Mouse (Mus musculus) spleen, postnatal 10 days (tissue): ENCODE measurements around the gene Rmnd5a.
A peak's percentile ranks its signal among the peaks of the same experiment; 100 is the strongest.
"Not testable (repeated sequence)": the region's sequence is repeated elsewhere in the genome, so short reads cannot be mapped to it uniquely, and the experiment has no call there.

Source experiments
- DNase-seq, 2 experiments: peaks; one replicate each; pipeline ENCODE4 v3.0.0; 2021 to 2022; ENCODE audit warnings: low spot score in 2 of 2

The Rmnd5a gene

DNA sequence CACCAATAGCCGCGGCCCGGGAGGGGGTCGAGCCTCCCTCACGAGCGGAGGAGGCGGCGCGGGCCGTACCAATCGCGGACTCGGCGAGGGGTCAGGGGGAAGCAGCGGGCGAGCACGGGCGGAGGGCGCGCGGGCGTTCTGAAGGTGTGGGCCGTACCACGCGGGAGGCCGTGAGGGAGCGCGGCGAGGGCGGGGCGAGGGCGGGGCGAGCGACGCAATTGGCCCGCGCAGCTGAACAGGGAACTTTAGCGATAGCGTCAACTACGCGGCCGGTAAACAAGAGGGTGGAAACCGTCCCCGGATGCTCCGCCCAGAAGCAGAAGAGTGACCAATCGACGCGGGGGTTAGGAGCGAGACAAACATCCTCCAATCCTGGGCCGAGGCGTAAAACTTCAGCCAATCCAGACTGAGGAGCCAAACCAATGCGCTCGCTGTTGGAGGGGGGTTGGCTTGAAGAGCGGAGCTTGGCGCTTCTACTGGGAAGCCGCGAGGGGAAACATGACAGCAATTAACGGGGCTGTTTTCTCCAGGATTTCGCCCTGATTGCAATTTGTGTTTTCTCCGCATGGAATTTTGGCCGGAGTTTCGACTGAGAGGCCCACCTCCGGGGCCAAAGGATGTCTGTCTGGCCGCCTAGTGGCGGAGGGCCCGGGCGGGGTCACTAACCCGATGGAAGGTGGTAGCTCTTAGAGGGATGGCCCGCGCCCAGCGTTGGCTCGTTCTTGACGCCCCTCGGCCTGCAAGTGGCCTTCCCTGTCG is at the start of gene Rmnd5a:
Gene Rmnd5a (minus strand): TSS at position 146 of the 759 bp plus-strand sequence.
- DNase-seq = peak; percentile 97 to 98

DNA sequence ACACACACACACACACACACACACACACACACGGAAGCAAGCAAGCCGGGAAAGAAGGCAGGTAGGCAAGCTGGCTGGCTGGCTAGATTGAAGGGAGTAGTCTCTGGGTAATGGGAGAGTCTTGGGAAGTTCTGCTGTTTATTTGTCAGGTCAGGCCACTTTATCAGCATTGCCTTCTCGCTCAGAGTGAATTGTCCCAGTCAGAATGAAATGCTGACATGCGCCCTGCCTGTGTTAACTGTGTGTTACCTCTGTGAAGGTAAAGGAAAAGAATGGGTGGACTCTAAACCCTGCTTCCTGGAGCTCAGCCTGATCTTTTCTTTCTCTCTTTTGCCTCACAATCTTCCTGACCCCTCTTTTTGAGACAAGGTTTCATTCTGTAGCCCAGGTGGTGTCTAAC is 47.5 kb upstream of the Rmnd5a start:
- no peak for DNase-seq

DNA sequence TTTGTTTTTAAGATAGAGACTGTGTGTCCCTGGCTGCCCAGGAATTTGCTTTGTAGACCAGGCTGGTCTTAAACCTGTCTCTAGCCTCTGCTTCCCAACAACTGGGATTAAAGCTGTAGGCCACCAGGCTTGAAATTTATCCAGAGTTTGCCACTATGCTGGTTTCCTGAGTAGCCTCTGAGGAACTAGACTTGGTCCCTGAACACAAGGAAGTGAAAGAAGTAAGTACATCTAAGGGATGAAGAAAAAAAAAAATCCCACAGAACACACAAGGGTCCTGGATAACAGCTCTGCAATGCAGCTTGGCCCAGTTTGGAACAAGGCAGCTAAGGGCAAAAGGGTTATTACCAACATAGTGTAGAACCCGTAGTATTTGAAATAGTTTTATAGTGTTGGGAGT is 46.4 kb upstream of the Rmnd5a start:
- no peak for DNase-seq

DNA sequence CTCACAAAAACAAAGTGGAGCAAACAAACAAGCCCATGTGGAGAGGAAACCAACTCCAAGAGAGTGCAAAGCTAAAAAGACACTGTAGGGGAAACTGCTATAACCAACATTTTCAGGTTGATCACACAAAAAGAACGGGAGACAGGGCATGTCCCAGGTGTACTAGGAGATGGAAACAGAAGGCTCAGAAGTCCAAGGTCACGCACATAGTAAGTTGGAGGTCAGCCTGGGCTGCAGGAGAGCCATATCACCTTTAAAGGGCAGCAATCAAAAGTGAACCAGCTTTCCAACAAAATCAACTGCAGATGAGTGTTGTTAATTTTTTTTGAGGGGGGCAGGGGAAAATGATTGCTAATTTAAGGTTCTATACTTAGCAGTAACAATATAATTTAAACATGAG is 45.8 kb upstream of the Rmnd5a start:
- no peak for DNase-seq

DNA sequence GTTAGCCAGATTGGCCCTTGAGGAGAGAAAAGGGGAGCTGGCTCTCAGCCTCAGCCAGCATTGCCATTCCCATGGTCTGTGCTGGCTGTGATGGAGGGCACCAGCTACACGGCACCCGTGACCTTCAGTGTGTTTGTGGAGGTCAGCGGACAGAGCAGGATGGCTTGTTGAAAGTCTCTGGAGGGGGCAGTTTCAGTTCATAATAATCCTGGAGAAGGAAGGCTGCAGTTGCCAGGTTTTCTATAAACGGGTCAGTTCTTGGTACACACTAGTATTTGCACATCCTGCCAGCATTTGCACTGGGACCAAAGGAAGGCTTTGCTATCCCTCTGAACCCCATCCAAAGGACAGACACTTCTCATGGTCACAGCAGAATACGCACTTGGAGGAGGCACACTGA is 44.8 kb upstream of the Rmnd5a start:
- DNase-seq = no peak

DNA sequence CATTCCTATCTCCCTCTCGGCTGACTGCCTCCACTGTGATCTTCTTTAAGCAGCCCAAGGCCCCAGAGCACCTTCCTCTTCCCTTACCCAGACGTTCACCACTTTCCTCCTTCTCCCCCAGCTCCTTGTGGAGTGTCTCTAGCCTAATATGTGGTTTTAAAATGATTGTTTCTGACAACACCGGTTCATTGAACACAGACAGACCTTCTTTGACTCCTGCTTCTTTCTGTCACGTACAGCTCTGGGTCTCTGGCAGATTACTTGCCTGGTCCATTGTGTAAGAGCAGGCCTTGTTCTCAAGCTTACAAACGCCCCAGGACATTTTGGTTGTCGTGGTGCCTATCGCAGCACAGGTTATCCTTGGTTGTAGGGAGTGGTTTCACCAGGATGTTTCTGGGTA is 40.7 kb upstream of the Rmnd5a start:
- DNase-seq = no peak

DNA sequence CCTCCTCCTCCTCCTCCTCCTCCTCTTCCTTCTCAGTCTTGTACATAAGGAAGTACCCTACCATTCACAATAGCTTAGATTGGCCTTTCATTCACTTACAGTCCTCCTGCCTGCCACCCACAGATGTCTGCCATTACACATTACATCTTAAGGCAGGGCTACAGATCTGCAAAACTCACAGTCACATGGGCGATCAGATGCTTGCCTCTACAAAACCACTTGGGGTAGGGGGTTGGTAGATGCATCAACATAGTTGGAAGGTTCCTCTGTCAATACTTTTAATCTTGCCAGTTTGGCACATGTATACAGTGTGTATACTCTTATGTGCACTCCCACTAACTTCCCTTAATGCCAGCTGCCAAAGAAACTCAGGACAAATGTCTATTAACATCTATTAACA is 39.7 kb upstream of the Rmnd5a start:
- DNase-seq = no peak

DNA sequence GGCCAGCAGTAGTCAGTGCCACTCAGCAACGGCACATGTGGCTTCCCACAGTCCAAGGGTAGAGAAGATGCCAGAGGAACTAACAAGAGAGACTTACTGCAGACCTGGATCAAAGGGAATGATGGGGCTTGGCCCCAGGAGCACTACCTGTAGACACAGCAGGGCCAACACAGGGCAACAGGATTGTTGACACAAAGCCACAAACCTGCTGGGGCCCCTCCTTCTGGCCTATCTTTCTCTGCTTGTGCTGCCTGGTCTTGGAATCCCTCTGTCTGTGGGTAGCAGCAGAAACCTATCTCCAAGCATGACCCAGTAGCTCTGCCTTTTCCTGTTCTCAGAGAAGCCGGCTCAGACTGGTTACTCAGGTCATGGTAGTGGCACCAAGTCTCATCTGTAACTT is 39.2 kb upstream of the Rmnd5a start:
- DNase-seq = not testable (repeated sequence)

DNA sequence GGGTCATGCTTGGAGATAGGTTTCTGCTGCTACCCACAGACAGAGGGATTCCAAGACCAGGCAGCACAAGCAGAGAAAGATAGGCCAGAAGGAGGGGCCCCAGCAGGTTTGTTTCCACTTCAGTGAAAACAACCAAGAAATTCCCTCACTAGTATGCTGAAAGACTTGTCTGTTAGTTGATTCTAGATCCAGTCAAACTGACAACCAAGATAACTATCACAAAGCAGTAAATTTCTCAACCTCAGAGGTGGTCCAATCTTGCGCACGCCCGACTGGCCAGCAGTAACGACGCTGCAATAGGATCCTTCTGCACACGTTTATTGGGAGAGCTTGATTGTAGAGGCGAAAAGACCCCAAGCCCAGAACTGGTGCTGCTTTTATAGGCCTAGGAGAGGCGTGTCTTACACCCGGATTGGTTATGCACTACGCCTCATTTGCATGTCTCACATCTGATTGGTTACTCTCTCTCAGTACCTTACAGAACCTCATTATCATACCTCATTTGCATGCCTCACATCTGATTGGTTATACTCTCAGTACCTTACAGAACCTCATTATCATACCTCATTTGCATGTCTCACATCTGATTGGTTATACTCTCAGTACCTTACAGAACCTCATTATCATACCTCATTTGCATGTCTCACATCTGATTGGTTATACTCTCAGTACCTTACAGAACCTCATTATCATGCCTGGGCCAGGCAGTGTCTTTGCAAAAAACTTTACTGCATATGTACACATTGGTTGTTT is 38.6 kb upstream of the Rmnd5a start:
- DNase-seq = not testable (repeated sequence)

DNA sequence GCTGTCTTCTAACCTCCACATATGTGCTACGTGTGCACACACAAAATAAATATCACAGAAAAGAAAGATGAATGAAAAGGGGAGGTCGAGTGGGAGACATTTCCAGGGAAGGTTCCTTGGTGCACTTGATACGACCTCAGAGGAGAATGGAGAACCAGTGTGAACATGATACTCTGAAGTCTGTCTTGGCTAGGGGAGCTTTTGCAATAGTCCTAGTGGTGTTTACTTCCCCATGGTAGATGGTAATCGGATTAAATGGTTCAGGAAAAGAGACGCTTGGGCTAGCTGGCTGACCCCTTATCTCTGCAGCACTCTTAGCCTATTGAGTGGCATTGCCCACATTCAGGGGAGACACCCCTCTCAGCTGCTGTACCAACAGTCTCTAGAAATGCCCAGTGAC is 36.3 kb upstream of the Rmnd5a start:
- DNase-seq = no peak

DNA sequence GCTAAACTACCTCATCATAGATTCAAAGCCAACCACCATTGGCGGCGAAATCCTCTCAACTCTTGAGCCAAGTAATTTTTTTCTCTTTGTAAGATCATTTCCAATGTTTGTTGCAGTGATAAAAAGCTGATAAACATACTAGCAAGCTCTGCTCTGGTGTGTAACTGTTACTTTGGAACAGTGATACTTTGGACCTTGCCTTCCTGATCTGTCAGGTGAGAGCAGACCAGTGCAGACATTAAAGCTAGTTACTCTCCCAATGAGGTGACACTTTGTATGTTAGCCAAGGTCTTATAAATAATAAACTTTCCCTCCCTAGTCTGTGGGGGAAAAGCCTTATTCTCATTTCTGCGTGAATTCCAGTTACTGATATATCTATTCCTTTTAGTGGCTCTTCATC is 35.2 kb upstream of the Rmnd5a start:
- no peak for DNase-seq

DNA sequence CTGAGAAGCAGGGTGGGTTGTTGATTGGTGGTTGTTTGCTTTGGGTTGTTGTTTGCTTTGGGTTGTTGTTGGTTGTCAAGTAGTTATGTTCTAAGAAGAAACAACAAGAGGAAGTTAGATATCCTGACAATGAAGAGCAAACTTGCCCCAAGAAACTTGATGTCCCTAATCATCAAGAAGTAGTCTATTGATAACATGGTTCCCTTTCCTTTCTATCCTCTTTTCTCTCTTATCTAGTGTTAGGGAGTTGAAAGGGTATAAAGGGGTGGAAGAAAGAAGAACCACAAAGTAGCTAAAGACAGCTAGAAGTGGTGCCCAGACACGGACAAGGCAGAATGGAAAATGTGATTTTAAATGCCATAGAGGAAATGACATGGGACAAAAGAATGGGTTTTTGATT is 32.3 kb upstream of the Rmnd5a start:
- DNase-seq = no peak

DNA sequence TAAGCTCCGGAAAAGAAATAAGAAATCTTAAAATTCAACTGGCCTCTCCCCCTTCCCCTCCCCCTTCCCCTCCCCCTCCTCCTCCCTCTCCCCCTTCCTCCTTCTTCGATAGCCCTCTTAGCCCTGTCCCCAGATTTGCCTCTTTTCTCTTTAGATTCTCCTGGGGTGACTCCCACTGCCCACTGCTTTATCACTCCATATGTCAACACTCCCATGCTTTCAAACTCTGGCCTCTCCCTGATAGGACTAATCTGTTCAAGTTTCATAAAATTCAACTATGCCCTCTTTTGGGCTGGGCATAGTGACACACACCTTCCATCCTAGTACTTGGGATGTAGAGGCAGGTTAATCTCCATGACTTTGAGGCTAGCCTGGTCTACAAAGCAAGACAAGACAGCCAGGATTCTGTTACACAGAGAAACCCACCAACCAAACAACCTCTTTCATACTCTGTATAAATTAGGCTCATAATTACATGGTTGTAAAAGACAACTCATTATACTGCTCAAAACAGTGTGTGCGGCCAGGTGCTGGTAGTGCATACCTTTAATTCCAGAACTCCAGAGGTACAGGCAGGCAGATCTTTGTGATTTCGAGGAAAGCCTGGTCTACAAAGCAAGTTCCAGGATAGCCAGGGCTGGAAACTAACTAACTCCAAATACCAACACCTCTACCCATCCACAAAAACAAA is 31.5 kb upstream of the Rmnd5a start:
- no peak for DNase-seq

DNA sequence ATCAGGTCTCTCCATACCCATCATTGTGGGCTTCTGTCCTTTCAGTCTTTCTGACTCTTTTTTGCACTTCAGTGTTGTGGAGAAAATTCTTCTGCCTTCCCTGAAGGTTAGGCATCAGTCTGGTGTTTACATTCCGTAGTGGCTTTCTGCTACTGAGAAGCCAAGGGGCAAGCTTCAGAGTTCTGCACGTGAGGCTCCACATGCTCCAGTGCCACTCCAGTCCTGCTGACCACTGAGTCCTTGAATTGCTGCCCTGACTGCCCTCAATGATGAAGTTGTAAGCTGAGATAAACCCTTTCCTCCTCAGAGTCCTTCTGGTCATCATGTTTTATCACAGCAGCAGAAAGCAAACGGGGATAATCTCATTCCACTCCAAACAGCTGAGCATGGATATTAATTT is 28.9 kb upstream of the Rmnd5a start:
- DNase-seq = no peak

DNA sequence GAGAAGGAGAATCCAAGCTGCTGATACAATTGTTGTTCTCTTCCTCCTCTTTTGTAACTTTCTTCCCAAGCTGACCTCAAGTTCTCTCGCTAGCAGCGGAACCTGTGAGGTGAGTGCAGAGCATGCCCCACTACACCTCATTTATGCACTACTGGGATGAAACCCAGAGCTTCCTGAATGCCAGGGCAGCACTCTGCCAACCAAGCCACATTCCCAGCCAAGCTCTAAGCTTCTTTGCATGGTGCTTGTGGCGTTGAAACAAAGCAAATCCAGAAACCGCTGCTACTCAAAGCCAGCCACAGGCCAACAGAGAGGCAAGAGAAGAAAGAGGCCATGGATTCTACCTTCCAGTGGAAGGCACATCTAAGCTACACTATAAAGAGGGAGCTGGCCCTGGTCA is 27.3 kb upstream of the Rmnd5a start:
- DNase-seq = no peak

DNA sequence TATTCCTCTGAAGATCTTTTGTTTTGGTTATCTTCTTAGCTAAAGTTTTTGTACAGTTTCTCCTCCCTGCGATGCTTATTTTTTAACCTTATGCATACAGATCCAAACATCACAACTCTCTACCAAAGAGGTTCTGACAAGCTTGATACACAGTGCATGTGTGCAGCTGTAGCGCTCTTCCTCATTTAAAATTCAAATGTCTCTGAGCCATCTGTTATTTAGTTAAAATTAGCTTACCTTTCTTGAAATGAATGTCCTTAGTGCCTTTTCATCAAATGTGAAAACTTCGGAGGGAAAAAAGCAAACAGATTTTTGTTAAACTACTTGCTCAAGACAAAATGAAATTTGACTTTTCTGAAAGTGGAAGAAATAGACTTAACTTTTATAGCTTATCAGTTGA is 24.7 kb upstream of the Rmnd5a start:
- DNase-seq = no peak

DNA sequence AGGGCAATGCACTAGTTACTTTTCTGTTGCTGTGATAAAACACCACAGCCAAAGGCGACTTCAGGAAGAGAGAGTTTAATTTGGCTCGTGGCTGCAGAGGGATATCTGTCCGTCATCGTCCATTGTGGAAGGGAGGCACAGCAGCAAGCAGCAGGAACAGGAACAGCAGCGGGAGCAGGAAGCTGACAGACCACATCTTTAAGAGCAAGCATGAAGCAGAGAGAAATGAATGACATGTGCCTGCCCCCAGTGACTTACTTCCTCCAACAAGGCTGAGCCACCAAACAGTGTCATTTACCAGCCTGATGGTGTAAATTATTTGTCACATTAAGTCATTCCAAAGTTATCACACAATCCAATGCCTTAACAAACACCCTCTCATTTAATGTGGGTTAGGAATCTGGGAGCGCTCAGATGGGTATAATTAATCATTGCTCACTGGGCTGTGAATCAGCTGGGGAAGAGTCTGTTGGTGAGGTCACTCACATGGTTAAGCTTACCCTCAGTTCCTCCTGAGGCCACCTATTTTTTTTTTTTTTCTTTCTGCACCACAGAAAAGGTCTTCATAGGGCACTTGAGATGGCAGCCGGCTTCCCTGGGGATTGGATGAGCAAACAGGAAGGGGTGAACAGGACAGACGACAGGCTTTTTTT is 17.6 kb upstream of the Rmnd5a start:
- DNase-seq = no peak

DNA sequence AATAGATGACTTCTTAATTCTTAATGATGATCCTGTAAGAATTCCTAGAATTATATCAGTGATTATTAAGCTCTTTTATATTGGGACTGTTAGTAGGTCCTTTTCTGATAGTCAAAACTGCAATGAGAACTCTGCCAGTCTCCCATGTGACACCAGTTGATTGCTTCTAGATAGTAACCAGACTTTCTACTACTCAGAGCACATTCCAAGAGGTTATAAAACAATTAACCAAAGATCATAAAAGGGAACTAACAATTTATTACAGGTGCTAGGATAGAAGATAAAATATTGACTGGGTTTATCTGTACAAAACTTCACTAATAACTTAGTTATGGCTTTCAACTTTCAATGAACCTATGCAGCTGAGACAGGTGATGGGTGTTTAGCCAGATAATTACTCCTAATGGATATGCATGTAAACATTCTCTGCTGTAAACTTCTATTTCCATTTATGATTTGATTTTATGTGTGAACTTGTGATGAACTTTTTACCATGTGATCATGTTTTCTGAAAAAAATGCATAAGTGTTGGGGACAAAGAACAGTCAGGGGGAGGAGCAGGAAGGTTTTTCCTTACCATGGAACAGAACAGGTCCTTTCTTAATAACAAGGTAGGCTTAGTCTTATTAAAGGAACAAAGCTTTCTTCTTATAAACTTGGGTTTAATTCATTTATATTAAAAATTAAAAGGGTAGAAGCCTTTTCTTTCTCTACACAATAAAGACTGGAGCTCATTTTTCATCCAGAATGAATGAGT is 13.7 kb upstream of the Rmnd5a start:
- not testable (repeated sequence) for DNase-seq

DNA sequence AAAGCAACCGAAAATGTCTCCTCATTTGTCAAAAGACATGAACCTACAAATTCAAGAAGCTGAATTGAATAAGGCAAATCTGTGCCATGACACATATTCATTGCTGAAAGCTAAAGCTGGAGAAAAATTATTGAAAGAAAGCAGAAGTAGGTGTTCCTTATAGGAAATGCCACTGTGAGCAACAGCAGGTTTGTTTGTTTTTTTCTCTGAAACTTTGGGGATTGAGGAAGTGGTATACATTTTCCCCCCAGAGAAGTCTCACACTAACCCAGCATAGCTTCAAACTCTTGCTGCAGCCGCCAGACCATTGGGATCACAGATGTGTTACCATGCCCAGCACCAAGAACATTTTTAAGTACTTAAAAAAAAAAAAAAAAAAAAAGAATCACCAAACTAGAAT is 12.4 kb upstream of the Rmnd5a start:
- DNase-seq = no peak

DNA sequence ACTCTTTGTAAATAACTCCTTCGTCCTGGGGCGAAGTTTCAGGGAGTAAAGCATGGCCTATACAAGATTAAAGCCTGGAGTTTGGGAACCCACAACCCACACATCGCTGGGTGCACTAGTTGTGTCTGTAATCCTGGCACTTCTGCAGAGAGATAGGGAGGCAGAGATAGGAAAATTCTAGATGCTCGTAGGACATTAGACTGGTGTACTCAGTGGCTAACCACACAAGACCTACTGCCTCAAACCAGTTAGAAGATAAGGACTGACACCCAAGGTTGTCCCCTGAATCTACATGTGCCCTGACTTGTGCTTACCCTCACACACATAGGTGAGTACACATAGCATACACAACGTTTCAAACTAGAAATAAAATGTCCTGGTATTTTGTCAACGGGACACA is 5.1 kb upstream of the Rmnd5a start:
- DNase-seq = no peak

DNA sequence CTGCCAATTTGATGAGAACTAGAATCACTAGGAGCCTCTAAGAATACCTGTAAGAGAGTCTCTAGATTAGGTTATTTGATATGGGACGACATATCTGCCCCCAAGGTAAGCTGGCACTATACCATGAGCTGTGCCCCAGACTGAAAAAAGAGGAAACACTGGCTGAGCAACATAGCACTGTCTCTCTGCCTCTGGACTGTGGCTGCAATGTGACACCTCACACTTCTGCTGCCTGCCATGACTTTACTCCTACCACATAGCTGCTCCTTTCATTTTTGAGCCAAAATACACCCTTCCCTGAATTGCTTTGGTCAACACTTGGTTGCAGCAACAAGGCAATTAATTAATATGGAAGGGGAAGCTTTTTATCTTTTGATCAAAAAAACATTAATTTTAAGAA is 4.3 kb upstream of the Rmnd5a start:
- no peak for DNase-seq

DNA sequence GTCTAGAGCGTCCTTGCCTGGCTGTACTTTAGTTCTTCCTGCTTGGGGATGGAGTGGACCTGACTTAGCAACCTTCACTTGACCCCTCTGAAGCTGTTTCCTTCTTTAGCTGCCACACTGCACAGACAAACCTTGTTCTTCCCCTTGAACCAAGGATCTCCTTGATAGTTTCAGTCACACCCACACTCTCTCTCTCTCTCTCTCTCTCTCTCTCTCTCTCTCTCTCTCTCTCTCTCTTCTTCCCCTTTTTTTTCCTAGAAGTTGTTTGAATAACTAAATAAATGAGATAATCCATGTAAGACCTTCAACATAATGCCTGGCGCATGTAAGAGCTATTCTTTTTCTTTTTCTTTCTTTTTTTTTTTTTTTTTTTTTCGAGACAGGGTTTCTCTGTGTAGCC is 1.7 kb upstream of the Rmnd5a start:
- no peak for DNase-seq
